Mouse (Mus musculus) megakaryocyte-erythroid progenitor cell, adult 5-6 weeks (primary cell): ENCODE measurements around the gene Slc16a8. TPM values are rescaled to one million over a fixed set of nuclear protein-coding genes. Genes with fewer than 3 reads are reported as not detected.
A peak's percentile ranks its signal among the peaks of the same experiment; 100 is the strongest.

Experiments
- ATAC-seq: replicated peaks from 2 replicates; pipeline ENCODE4 v1.8.0; 2016; ENCODE audit warnings: mild to moderate bottlenecking, inconsistent platforms; ENCODE audit not compliant: severe bottlenecking, poor library complexity, low FRiP score, low TSS enrichment
- total RNA-seq, 2 experiments: library from RNA; stranded (forward) in 1 of 2; stranded (reverse) in 1 of 2; fragments of 200-1000, 215-1000 nt in 1 of 2; fragments of >200 nt in 1 of 2; fragmentation: Nextera tagmentation in 1 of 2; gene quantifications; 2 replicates each; pipeline ENCODE4 v1.2.3; 2014 to 2017

The Slc16a8 gene
- not detected in 2 replicates for total RNA-seq (2014; fragmentation: Nextera tagmentation)
- total RNA-seq (2017), result not detected in 2 replicates

DNA sequence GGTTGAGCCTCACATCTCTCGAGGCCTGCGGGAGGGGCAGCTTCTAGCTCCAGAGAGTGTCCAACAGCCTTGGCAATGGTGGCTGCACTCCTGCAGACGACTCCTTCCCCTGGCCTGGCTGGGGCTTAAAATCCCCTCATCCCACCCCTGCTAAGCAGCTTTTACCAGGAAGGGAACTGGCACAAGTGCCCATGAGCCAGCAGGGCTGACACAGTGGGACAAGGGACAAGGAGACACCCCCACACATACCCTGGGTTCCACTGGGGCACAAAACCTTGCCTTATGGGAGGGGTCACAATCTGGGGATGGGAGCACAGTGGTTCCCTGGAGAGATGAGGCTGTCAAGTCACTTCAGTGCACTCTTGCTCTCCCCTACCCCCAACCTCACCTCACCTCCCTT is at the start of gene Slc16a8:
Slc16a8 (minus strand) TSS at position 101 of the 400 bp plus-strand sequence.
- ATAC-seq, result no peak

DNA sequence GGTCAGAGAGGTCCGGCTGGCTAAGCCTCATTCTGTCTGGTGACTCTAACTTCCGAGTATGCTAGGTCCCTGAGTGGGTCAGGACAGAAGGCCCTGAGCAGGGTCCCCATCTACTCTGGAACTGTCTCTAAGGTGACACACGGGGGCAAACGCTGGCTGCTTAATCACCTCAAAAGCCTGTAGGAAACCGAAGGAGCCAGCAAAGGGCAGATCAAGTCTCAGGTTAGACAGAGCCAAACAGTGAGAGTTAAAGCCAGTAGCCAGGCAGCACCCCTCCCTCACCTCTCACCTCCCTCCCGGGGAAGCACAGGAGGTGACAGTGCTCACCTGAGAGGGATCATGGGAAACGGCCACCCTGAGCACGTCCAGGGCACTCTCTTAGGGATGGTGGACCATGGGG is 49.2 kb upstream of the Slc16a8 start:
- ATAC-seq, result no peak

DNA sequence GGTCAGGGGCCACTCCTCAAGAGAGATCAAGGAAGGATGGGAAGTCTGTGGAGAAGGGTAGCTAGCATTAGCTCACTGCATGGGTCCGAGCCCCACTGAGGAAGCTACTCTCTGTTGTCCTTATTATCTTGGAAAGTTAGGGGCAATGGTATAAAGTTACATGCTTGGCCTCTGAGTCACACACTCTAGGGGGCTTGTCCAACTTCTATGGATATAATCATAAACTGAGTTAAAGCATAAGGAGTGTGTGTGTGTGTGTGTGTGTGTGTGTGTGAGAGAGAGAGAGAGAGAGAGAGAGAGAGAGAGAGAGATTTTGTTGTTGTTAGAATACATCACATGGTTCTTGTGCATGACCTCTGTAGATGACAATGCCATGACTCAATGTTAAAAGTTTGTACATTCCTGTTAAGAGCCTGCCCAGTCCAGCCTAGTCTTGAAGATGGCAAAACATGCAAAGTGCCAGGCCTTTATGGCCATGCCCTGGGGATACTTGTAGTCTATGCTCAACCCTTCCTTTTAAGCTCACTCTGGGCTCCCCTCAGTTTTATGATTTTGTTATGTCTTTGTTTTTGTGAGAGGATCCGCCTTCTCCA is 45.1 kb upstream of the Slc16a8 start:
- no peak for ATAC-seq

DNA sequence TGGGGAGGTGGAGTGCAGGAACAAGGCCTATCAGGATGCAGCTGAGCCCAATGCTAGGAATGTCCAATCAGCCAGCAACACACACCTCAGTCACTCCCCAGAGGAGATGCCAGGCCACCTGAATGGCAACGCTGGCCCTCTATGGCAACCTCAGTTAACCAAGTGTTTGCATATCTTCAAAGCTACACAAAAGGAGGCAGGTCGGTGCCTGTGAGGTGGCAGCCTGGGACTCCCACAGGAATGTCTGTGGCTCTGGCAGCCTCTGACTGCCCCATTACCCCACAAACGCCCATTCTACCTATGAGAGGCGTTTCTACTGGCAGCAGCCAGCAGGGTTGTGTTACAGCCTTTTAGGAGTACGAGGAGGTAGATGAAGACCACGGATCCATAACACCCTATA is 44.0 kb upstream of the Slc16a8 start:
- ATAC-seq, result no peak

DNA sequence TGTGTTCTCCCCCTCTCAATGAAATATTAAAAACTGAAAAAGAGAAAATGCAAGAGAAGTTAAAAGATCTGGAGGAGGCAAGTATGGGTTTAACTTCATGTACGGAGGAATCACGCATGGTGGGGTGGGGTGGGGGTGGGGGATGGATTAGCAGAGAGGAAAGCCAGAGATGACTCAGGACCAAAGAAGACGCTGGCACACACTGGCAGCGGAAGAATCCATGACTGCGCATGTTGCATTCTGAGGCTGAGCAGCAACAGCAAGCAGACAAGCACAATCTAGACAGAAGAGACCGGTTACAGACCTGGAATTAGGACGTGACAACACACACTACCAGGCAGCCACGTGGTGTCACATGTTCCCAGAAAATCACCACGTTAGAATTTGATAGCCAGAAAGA is 38.2 kb upstream of the Slc16a8 start:
- no peak for ATAC-seq

DNA sequence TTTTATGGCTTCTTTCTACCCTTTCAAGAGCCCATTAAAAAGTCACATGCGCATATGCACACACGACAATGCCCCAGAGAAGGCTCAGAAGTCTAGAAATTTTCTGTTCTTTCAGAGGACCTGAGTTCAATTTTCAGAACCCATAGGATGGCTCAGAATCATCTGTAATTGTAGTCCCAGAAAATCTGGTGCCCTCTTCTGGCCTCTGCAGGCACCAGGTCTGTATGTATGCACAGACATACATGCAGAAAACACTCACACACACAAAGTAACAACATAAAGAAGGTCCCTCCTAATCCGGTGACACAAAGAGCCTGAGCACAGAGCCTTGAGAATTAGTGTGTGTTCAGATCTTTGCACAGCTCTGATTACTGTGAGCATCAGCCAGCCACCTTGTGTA is 35.8 kb upstream of the Slc16a8 start:
- no peak for ATAC-seq

DNA sequence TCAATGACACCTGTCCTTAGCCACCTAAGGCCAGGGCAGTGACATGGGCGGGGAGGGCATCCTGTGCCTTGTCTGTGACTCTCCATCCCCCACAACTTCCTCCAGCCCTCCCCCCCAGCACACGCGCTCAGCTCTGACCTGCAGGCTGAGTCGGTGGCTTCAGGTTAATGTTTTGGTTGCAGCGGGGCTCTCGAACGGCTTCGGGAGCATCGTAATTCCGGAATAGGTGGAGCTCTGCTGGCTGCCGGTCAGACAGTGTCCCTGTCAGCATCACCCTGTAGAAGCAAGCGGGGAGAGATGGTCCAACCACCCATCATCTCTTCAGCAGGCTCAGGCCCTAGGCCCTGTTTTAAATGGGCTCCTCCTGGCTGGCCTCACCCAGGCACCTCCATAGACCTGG is 34.9 kb upstream of the Slc16a8 start:
- no peak for ATAC-seq

DNA sequence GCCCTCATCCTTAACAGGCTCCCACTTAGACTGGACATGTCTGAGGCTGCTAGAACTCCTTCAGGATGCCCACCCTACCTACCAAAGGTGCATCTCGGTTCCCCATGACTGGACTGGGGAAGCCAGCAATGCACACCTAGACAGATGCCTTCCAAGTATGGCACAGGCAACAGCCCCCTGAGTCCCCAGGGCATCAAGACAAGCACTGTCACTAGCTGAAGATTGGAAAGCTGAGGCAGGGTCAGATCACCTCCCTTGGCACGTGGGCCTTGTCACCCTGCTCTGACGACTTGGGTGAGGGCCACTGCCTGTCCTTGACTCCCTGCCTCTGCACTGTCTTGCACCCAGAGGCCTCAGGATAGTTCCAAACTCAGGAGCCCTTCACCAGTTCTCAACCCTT is 33.8 kb upstream of the Slc16a8 start:
- ATAC-seq, result no peak

DNA sequence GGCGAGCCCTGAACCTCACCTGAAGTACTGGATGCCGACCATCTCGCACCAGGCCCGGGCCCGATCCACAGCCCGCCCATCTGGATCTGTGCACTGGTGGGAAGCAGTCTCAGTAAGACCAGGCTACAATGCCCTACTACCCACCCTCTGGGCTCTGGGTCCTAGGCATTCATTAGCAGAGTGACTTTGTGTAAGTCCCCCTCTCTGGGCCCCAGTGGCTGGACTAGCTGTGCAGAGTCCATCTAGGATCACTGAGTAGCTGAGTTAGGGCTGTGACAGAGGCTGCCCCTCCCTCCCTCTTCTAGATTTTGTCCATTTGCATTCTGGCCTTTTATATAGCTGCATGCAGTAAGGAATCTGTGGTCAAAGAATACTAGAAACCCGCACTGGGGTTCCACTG is 32.5 kb upstream of the Slc16a8 start:
- no peak for ATAC-seq

DNA sequence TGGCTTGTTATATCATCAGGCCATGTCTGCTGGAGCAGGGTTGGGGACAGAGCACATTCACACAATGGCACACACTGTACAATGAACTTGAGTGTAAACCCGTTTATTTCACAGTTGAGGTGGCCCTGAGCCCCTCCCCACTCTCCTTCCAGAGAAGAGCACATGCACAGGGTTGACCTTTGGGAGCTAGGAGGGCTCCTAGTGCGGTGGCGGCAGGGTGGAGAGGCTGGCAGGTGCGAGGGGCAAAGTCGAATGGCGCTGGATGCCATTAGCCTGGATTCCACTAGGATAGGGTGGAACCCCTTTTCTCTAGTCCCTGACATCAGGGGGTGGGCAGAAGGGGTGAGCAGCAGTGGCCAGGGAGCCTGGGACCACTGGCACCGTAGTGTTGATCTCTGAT is 31.6 kb upstream of the Slc16a8 start:
- ATAC-seq, result no peak

DNA sequence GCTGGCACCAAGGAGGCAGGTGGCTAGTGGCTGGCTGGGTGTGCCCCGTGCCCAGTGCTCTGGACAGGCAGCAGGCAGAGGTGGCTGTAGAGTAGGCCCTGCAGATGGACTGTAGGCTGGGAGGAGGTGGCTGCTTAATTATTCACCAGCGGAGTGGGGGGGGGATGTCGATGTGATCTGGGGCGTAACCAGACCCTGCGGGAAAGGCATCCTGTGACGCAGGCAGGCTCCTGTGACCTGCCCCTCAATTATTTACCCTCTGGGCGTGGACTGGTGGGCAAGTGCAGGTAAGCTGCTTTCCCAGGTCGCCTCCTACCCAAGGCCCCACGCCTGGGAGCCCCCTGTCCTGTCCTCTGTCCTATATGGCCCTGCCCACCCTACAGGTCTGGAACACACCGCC is 30.8 kb upstream of the Slc16a8 start, which contains the start of gene Baiap2l2:
Baiap2l2 (minus strand) TSS at position 139 of the 400 bp plus-strand sequence.
- no peak for ATAC-seq

DNA sequence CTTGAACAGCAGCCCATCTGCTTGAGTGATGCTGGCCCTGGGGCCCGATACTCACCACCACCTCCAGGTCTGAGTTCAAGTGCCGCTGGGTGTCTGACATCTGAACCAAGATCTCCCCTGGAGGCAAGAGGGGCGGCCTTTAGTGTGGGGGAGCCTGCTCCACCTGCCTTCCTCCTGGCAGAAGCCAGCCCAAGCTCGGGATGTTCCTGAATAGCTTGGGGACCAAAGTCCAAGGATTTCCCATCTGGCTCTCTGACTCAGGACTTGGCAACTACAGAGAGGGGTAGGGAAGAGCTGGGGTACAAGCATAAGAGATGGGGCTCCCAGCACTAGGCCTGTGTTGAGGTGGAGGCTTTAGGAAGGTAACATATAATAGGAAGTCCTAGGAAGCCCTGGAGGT is 28.8 kb upstream of the Slc16a8 start:
- no peak for ATAC-seq

DNA sequence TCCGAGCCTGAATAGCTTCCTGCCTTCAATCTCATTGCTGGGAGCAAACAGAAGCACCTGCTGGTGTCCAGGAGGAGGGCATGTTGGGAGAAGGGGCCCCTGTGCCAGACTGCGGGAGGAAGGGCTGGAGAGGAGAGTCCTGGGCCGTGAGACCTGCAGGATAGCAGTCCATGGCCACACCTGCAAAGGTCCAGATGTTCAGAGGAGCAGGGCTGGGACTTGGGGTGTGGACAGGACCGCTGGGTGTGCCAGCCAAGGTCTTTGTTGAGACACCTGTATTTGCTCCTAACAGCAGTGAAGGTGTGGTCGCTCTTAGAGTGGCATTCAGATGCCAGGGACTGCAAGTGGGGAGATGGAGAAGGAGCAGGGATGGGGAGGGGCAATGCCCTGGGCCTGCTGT is 27.9 kb upstream of the Slc16a8 start:
- ATAC-seq, result no peak

DNA sequence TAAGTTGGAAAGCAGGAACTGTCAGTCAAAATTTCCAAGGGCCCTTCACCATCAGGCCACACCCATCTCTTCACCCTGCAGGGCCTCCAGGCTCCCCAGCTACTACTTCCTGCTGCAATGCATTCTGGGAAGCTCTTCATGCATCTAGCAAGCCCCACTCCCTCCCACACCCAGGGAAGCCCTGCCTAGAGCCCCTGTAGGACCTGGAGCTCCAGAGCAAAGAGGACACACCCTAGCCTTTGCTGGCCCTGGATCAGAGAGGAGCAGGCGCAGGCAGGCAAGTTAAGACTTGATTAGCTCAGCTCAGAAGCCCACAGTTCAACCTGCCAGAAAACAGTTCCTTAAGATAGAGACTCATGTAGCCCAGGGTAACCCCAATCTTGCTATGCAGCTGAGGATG is 26.8 kb upstream of the Slc16a8 start:
- peak; percentile 78 for ATAC-seq

DNA sequence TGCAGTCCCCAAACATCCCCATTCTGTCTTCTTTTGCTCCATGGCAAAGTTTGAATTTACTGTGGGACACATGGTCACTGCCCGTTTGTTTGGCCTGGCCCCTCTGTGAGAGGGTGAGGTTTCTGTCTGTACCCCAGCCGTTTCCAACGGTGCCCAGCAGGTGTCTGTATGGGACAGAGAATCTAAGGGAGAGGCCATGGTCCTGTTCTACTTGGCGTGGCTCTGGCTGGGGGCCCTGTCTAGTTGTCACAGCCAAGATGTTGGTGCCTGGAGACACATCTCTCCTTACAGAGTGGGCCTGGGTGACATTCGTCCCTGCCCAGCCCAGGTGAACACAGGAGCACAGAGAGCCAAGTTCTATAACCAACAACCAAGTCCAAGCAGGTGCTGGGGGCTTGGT is 26.3 kb upstream of the Slc16a8 start:
- ATAC-seq, result no peak

DNA sequence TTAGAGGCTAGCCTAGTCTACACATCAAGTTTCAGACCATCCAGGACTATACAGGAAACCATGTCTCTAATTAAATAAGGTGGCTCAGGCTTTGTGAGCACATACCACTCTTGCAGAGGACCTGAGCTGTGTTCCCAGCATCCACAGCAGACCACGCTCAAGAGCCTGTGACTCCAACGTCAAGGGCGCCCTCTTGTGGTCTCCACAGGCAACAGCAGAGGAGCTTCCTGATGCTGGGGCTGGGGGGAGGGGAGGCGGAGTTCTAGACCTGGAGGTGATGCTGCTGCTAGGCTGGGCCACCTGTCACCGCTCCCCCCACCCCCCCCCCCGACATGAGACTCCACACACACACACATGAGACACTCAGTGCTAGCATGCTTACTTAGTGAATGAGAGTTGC is 25.6 kb upstream of the Slc16a8 start:
- ATAC-seq, result 0 out of 2 replicates have a peak, but pooled peaks have one; percentile 39

DNA sequence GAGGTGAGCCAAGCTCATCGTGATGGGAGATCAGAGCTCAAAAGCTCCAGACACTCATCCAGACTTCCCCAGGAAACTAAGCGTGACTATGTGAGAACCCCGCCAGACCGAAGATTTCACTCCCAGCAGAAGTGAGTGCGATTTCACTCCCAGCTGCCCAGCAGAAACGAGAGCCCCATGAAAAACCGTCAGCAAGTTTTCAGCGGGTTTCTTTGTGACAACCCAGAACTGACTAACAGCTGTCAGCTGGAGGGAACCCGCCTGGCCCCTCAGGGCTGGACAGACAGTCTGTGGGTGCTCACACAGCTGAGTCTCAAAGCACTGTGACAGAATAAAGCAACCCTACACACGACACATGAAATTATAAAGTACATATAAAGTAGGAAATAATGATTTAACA is 23.2 kb upstream of the Slc16a8 start:
- ATAC-seq, result no peak

DNA sequence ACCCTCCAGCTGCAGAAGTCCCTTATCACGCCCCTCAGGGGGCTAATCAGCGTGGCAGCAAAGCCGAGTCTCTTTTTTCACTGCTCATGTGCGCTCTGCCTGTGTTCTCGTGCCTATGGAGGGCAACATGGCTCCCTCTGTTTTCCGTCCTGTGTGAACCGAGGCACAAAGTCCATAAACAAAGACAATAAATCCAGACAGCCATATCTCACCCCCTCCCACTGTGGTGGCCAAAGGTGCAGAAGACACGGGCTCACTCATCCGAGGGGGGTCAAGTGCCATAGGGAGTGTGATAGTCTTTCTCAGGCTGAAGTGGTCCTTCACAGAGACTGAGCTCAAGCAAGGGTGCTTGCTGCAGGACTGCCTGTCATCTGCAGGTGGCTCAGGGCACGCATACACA is 18.5 kb upstream of the Slc16a8 start:
- no peak for ATAC-seq

DNA sequence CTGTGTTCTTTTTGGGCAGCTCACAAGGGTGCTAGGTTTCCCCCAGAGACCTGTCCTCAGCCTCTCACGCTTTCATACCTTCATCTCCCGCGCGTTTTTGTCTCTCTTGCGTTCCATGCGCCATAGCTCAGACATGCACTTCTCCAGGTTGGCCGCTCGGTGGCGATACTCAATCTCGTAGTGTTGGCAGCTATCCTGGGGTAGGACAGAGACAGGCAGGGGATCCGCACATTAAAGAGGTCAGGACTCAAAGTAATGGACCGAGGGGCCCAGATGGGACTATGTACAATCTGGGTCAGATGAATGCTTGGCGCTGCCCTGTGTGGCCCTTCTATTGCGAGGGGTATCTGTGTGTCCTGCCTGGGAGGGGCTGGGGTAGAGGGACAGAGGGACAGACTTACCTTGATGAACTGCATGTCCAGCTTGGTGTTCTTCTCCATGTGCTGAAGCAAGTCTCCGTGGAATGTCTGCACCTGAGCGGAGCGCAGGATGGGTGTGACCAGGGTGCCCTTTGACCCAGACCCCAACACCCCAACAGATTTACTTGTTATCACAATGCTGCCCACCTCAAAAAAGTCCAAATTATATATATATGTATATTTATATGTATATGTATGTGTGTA is 16.7 kb upstream of the Slc16a8 start:
- ATAC-seq, result peak; percentile 77

DNA sequence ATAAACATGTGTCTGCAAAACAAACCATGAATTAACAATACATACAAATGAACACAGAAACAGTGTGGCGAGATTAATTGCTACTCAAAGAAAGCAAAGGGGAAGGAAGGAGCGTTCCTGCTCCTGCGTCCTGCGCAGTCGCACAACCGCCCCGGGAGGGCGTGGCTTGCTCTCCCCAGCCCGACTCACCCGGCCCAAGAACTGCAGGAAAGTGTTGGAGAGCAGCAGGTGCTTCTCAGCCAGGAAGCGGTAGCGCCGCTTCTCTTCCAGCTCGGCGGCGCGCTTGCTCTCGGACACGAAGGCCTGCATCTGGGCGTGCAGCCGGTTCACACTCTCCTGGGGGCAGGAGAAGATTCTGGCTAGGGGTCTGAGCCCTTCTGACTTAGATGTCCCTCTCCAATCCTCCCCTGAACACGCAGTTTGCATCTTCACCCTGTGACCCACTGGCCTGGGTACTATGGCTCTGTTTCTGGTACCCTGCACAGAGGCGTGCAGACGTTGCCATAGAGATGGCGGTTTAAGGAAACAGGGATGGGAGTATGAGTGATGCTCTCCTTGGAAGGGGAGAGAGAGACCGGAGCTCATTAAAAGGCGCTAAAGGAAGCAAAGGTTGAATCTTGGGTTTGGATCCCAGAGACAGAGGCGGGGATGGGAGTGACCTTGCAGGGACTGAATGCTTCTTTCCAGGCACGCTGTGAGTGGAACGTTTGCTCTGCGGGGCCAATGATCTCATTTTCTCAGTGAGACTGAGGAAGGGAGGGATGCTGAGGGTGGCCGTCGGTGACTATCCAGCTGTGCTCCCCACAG is 16.0 kb upstream of the Slc16a8 start:
- peak; percentile 90 for ATAC-seq

DNA sequence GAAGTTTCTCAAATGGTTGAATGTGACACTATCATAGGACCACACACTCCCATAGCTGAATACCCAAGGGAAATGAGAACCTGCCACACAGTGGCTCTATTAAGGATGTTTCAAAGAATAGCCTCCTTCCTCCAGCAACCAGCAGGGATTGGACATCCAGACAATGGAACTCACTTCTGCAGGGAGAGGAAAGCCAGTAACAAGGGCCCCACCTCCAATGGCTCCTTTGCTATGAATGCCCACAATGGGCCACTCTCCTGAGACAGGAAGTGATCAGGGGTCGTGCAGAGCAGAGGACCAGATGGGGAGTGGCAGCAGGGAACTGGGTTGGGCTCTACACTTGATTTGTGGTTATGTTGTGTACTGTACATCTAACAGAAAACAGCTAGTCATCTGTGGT is 14.0 kb upstream of the Slc16a8 start:
- no peak for ATAC-seq
